Mouse (Mus musculus): ENCODE results near the gene Cdk5r2. TPM values are rescaled to one million over a fixed set of nuclear protein-coding genes. Genes with fewer than 3 reads are reported as not detected.

The Cdk5r2 gene
- total RNA-seq, 1 experiment from 2014 or later, result not detected

- ATAC-seq (replicated peaks; ENCODE audit: low read depth, poor library complexity, severe bottlenecking), result no peak
Measured at GRCm38 (mm10) chr1:74850251-74850650, 4.5 kb upstream of the Cdk5r2 start.

GRCm38 (mm10) chr1:74851001-74851775 lies 3.5 kb upstream of the Cdk5r2 start:
- ATAC-seq (replicated peaks; ENCODE audit: low read depth, poor library complexity, severe bottlenecking), result no peak

- ATAC-seq (replicated peaks; ENCODE audit: low read depth, poor library complexity, severe bottlenecking), result no peak
Measured at GRCm38 (mm10) chr1:74855156-74855555, 422 bp downstream of the Cdk5r2 start.

GRCm38 (mm10) chr1:74855651-74856438 lies 1.1 kb downstream of the Cdk5r2 start:
- no peak for ATAC-seq (replicated peaks; ENCODE audit: low read depth, poor library complexity, severe bottlenecking)

GRCm38 (mm10) chr1:74856439-74856720 lies 1.6 kb downstream of the Cdk5r2 start:
- ATAC-seq (replicated peaks; ENCODE audit: low read depth, poor library complexity, severe bottlenecking), result no peak

GRCm38 (mm10) chr1:74856791-74857190 lies 2.1 kb downstream of the Cdk5r2 start:
- ATAC-seq (replicated peaks; ENCODE audit: low read depth, poor library complexity, severe bottlenecking), result no peak

- no peak for ATAC-seq (replicated peaks; ENCODE audit: low read depth, poor library complexity, severe bottlenecking)
Measured at GRCm38 (mm10) chr1:74857201-74857600, 2.5 kb downstream of the Cdk5r2 start.

GRCm38 (mm10) chr1:74857677-74858076 lies 2.9 kb downstream of the Cdk5r2 start:
- no peak for ATAC-seq (replicated peaks; ENCODE audit: low read depth, poor library complexity, severe bottlenecking)

- ATAC-seq (replicated peaks; ENCODE audit: low read depth, poor library complexity, severe bottlenecking), result peak; percentile 20; the same call in 1 of the 2 replicates
Measured at GRCm38 (mm10) chr1:74858171-74858719, 3.5 kb downstream of the Cdk5r2 start.

GRCm38 (mm10) chr1:74858805-74859204 lies 4.1 kb downstream of the Cdk5r2 start:
- ATAC-seq (replicated peaks; ENCODE audit: low read depth, poor library complexity, severe bottlenecking), result no peak

- ATAC-seq (replicated peaks; ENCODE audit: low read depth, poor library complexity, severe bottlenecking), result no peak
Measured at GRCm38 (mm10) chr1:74859223-74859984, 4.7 kb downstream of the Cdk5r2 start.

GRCm38 (mm10) chr1:74861783-74862182 lies 7.0 kb downstream of the Cdk5r2 start:
- no peak for ATAC-seq (replicated peaks; ENCODE audit: low read depth, poor library complexity, severe bottlenecking)

GRCm38 (mm10) chr1:74872218-74872617 lies 17.5 kb downstream of the Cdk5r2 start:
- 0 out of 2 replicates have a peak, but pooled peaks have one; percentile 45 for ATAC-seq (replicated peaks; ENCODE audit: low read depth, poor library complexity, severe bottlenecking)

- no peak for ATAC-seq (replicated peaks; ENCODE audit: low read depth, poor library complexity, severe bottlenecking)
Measured at GRCm38 (mm10) chr1:74877199-74877598, 22.5 kb downstream of the Cdk5r2 start.

- ATAC-seq (replicated peaks; ENCODE audit: low read depth, poor library complexity, severe bottlenecking), result peak; percentile 74
Measured at GRCm38 (mm10) chr1:74880785-74881360, 26.1 kb downstream of the Cdk5r2 start.

GRCm38 (mm10) chr1:74882055-74882734 lies 27.5 kb downstream of the Cdk5r2 start:
- ATAC-seq (replicated peaks; ENCODE audit: low read depth, poor library complexity, severe bottlenecking), result no peak

GRCm38 (mm10) chr1:74882828-74883227 lies 28.1 kb downstream of the Cdk5r2 start:
- no peak for ATAC-seq (replicated peaks; ENCODE audit: low read depth, poor library complexity, severe bottlenecking)

GRCm38 (mm10) chr1:74883441-74883840 lies 28.7 kb downstream of the Cdk5r2 start:
- no peak for ATAC-seq (replicated peaks; ENCODE audit: low read depth, poor library complexity, severe bottlenecking)

Measured in common myeloid progenitor, adult 5-6 weeks (primary cell).